Mouse (Mus musculus): Measurements from ENCODE around the gene Tmco2.
"Not testable (repeated sequence)": the region's sequence is repeated elsewhere in the genome, so short reads cannot be mapped to it uniquely, and the experiment has no call there.

Tmco2 gene
- long read RNA-seq, experiment 1, result 0 reads
- long read RNA-seq, experiment 2, result 0 reads

DNA sequence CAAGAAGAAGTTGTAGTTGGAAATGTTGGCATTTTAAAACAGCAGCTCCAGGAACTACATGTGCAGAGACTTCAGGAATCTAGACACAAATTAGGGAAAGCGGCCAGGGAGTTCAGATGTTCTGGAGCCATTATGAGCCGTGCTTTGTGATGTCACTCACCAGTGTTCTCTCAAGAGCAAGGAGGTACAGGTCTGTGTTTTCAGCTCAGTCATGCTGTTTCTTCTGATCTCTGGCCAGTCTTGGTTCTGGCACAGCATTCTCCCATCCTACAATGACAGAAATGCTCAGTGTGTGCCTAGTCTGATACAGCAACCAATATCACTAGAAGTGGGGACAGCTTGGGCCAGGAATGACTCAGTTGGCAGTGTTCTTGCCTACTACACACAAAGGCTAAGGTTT, at the start of gene Tmco2:
Gene Tmco2, minus strand, starts transcription at position 101 of the 400 bp plus-strand sequence.
- intact Hi-C loops (cut with DNase I), result no loop called here

DNA sequence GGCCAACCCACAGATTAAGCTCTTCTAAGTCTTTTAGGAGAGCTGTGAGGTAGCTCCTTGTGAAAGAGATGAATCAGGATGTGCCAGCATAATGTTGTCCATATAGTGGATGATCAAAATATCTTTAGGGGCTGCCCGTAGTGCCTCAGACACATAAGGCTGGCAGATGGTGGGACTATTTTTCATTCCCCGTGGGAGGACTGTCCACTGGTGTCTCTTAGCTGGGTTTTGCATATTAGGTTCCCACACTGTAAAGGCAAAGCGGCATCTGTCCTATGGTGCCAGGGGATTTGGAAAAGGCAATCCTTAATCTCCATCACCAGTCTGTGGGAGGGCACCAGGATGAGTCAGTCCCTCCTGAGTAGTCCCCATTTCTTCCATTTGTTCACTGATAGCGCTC, 5.7 kb downstream of the Tmco2 start:
- intact Hi-C loops (cut with DNase I), result no loop called here

DNA sequence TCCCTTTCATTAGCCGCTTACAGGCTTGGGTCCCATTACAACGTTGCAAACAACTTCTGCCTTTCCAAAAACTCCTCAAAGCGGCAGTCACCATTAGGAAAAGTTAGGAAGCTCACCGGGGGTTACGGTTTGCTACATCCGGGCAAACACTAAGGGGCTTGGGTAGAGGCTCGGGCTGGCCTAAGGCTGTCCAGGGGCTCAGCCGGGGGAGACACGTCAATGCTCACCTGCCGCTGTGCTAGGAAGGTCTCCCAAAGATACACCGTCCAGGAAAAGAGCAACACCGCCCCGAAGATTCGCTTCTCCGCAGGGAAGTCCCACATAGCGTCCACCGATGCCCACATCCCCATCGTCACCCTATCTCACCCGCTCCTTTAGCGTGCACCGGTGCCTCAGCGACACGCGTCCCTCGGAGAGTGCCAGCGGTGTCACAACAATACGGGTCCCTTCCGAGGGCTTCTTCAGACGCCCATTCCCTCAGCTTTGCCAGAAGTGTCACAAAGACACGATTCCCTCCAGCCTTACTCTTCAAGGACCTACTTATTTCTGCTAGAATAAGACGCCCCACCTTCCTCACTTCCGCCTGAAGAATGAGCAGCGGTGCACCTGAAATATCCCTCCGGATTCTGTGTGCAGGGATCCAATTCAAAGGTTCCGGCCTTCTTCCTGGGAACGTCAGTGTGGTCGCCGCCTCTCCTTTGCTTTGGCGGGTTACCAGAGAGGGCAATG, 11.2 kb downstream of the Tmco2 start, which contains the start of gene Zmpste24:
Gene Zmpste24, minus strand, starts transcription at position 592 of the 729 bp plus-strand sequence.
- intact Hi-C loops (cut with DNase I), result no loop called here

DNA sequence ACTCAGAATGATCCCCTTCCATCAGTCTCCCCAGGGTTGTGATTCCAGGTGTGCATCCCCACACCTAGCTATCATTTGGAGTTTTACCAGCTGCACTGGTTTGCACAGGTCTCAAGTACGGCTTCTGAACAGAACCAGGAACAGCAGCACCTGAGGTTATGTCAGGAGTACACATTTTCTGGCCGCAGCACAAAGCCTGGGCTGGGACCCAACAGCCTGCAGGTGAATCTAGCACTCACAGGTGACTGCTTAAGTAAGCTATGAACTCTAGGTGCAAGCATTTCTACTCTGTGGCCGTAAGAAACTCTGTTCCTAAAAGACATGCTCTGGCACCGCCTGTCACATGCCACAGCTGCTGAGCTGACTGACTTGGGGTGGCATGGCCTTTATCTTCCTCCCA, 18.8 kb downstream of the Tmco2 start:
- intact Hi-C loops (cut with DNase I), result no loop called here

DNA sequence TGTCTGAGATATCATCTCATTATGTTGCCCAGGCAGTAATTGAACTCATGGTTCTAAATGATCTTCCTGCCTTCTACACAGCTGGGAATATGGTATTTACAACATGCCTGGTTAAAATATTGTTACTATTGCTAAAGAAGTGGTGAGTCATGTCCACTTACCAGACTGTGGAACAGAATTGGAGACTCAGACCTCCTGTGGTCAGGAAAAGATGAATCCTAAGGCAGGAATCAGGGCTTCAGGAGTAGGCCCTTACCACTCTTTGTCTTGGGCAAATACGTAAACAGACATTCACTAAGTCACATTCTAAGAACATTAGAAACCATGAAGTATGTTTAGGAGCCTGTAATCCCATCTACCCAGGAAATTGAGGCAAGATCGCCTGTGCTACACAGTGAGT, 20.3 kb downstream of the Tmco2 start:
- intact Hi-C loops (cut with DNase I), result no loop called here

DNA sequence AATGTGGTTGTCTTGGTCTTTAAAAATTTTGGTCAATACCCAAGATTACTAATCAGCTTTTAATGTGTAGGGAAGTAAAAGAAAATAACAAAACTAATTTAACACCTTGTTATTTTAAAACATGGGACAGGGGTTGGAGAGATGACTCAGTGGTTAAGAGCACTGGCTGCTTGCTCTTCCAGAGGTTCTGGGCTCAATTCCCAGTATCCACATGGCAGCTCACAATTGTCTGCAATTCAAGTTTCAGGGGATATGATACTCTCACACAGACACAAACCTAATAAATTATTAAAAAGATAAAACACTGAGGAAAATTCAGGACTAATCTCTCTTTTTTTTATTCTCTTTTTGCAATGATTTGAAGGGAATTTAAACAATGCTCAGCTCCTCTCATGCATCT, 24.5 kb downstream of the Tmco2 start:
- intact Hi-C loops (cut with DNase I), result no loop called here

DNA sequence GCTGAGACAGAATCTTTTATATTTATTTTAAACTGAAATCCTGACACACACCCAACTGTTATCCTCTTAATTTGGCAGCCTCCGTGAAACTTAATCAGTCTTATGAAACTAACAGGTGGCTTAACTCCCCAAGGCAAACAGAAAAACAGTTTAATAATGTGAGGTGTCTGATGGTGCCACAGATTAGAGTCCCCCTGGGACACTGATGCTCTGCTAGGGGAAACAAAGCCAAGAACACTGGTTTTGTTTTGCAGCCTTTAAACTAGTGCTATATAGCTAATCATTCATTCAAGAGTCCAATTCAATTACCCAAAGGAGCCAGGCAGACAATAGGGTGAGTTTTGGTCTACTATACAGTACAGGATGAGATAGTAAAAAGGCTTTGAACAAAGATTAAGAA, 28.6 kb downstream of the Tmco2 start:
- intact Hi-C loops (cut with DNase I), result no loop called here

DNA sequence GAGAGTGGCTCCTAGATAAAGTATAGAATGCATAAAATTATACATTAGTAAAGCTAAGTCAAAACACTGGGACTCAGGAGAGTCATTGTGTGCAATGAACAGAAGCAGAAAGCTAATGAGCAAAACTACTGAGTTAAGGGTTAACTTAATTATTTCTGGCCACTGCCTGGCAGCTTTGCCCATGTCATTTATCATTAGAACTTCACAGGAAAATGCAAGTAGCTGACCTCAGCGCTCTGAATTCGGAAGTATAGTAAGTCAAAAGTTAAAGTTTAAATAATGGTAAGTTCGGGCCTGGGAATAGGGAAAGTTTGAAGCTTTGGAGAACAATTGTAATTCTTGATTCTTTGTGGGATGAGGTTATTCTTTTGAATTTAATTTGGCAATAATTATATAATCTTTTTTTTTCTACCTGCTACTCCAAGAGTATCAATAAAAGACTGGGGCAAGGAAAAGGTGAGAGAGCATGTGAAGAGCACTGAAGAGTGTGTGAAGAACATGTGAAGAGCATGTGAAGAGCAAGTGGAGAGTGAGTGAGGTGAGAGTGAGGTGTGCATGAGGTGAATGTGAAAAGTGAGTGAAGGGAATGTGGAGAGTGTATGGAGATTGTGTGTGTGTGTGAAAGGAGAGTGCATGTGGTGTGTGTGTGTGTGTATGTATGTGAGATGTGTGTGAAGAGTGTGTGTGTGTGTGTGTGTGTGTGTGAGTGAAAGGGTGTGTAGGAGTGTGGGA, 30.9 kb downstream of the Tmco2 start:
- intact Hi-C loops (cut with DNase I), result no loop called here

DNA sequence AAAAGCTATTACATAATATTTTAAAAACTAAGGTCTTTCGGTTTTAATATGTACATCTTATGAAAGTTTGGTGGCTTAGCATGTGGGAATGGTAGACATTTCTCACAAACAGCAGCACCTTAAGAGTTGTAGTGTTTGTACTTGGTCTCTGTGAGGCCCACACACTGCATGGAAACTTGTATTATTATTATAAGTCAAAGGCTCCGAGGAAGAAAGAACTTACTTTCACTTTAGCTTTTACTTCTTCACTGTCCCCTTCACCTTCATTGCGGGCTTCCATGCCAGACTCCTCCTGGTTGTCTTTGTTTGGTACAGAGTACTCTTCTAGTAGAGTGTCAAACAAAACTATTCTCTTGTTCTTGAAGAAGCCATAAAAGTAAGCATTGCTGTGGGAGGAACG, 34.8 kb downstream of the Tmco2 start:
- intact Hi-C loops (cut with DNase I), result no loop called here

DNA sequence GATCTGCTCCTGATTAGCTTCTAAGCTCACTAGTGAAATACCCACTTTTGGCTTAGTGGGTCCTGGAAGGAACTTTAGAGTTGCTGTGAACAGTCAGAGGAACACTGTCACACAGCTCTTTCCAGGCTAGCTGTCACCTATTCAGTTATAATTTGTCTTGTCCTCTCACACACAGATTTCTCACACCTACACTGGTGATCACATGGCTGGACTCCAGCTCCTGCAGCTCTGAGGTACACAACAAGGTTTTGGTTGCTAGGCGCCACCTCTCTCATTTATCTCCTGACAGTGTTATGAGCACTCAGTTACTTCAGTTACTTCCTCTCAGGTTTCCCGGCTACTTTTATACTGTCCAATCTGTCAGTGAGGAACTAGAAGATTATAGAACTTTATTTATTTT, 43.7 kb downstream of the Tmco2 start:
- intact Hi-C loops (cut with DNase I), result no loop called here

DNA sequence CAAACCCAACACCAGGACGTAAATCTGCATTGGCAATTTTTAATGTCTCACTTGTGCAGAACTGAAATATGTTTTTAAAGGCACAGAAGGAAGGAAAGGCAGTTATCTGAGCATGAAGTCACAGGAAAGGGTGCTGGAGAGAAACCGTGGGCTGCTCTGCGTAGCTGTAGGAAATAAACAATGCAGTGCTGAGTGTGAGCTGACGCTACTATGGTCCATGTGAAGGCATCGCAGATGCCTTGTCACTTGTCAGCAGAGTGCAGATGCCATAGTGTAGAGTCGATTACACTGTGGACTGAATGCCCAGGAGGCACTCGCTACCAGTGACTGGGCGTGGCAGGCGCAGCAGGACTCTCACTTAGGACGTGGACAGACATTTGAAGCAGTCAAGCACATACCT, 49.8 kb downstream of the Tmco2 start:
- intact Hi-C loops (cut with DNase I), result not testable (repeated sequence)

DNA sequence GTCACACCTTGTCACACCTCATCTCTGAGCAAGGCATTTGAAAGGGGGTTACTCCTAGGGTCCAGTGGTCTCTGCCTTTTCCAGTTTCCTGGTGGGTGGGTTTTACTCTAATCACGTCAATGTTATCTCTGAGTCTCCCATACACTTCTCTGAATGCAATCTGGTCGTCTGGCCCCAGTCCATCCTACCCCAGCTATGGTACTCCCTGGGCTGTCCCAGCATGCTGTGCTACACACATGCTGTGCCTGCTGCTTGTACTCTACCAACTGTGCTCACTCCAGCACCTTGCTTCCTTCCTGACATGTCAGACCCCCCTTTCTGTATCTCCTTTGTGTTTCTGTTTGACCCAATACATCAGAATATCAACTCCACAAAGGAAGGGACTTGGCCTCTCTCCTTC, 52.0 kb downstream of the Tmco2 start:
- intact Hi-C loops (cut with DNase I), result no loop called here

DNA sequence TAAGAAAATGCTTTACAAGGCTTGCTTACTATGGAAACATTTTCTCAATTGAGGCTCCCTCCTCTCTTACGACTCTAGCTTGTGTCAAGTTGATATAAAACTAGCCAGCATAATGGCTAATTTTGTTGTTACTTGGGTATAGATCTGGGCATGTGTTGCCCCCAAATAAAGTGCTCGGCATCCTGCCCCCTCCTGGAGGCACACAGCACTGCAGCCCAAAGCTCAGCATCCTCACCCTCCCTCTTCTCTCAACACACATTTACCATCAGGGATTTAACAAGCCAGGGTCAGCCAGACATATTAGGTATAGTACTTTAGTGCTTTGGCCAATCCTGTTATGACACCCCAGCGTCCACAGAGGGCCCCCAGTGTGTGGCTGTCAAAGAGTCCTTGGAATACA, 52.7 kb downstream of the Tmco2 start:
- intact Hi-C loops (cut with DNase I), result no loop called here

Data from adrenal gland (tissue).